Mouse (Mus musculus): Measurements from ENCODE around the gene Gm382.

Gene Gm382

DNA sequence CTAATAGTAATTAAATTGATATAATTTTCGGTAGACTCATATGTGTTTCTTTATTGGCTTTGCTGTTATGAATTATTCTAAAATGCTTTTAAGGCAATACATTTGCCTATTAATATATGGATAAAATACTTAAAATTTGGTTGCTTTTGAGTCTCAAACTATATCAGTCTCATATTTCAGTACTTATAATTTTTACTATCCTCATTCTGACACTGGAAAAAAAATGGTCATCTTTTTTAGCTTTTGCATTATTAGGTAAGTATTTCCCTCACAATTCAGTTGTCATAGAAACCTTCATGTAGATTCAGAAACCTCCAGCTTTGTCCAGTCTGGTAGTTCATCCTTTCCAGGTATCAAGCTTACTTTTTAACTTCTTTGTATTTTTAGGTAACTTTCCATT, at the start of gene Gm382:
TSS of gene Gm382 (plus strand) at position 301 of the 400 bp plus-strand sequence.
- DNase-seq (ENCODE audit: low spot score): no peak

DNA sequence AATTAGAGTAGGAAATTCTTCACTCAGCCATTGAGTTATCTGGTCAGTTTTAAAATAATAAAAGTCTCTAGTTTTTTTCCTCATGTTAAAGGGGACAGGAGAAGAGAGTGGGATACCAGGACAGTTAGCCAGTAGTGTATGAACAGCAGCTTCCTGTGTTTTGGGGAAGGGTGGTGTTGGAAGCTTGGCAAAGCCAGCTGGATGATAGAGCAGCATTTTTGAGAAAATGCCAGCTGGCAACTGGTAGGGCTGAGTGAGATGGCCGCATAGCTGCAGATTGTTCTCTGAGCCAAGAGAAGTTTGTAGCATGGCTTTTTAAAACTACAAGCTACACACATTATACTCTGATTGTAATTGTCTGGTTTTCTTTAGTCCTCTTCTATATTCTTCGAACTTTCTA, 30.4 kb downstream of the Gm382 start:
- no peak for DNase-seq (ENCODE audit: low spot score)

DNA sequence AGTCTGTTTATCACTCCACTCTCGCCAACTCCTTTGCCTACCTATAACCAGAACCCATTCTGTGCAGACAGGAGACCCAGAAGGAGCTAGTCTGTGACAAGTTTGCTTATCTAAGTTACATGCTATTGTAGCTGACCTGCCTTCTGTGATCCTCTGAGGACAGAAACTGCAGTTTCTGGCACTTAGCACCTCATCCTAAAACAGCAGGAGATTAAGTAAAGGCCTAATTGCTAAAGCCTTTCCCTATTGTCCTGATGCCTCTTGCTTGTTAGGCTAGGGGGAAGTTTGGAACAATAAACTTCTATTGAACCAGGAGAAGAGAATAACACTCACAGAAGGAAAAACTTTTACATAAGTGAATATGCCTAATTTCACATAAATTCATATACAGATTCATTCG, 51.5 kb downstream of the Gm382 start:
- DNase-seq (ENCODE audit: low spot score): no peak

DNA sequence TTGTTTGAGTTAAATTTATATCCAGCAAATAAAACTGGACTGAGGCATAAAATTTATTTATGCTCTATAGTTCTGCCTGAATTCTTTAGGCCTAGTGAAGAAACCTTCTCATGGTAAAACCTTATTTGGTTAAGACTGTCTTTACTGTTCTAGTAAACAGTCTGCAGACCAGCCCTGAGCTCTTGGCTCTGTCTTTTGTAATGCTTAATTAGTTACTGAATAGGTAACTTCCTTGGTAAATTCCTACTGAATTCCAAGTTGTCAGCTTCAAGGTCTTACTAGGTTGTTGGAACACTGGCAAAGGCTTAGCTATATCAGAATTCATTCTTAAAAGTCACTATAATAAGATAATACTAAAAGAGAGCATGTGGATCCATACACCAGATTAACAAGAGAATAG, 53.3 kb downstream of the Gm382 start:
- DNase-seq (ENCODE audit: low spot score): no peak

DNA sequence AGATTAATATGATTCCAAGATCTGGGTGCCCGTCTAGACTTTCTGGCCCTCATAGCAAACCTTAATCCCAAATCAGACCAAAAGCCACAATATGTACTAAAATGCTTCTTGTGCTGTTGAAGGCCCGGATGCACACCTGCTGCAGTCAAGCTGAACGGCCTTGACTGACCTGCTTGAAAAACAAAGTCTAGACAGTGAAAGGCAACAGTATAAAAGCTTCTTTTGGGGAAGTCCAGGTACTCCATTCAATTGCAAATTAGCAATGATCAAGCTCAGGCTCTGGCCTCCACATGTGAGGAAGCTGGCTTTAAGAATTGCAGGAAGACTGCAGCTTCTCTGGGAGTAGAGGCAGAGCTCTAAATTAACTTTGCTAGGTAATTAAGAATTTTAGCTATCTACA, 54.2 kb downstream of the Gm382 start:
- DNase-seq (ENCODE audit: low spot score): no peak

DNA sequence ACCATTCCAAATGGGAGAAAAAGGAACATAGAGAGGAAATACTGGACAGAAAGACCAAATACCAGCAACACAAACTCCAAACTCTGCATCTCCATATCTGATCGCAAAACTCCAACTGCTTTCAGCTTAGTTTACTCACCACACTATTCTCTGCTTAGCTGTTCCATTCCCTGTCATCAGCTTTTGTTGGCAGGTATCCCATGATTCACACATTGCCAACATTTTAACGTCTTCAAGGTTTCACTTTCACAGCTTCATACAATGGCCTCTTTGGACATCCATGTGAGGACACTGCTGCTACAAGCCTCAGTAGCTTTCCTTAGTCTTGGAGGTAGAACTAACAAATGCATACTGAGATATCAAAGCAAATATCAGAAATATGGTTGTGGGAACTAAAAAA, 64.6 kb downstream of the Gm382 start:
- no peak for DNase-seq (ENCODE audit: low spot score)
